Mouse (Mus musculus) embryonic facial prominence, embryonic 11.5 days (tissue): ENCODE measurements at regions not wholly inside any gene's neighbourhood (a gene's known extent, or its start where the extent isn't known, plus 50 kb on each side); places are given as distances from the start of the nearest gene placed in this dataset.

ENCODE experiments used
- ATAC-seq: fragments of 200-750 bp; cut with Nextera tagmentation; replicated peaks from 2 replicates; pipeline ENCODE4 v1.8.0; 2017; ENCODE audit warnings: low read depth; ENCODE audit not compliant: insufficient number of reproducible peaks, low FRiP score, low TSS enrichment
- DNase-seq: peaks from one replicate; pipeline ENCODE4 v3.0.0-alpha.2; 2015; ENCODE audit warnings: low spot score
- H3K27ac ChIP-seq: fragments of 300-500 bp; sonication (generic); replicated peaks from 2 replicates; pipeline ENCODE4 v1.5.1; 2014; ENCODE audit warnings: mild to moderate bottlenecking, low read depth, low read length, control low read depth
- H3K27me3 ChIP-seq: fragments of 300-500 bp; sonication (generic); 2 replicates; pipeline ENCODE4 v1.6.1; 2014; ENCODE audit warnings: mild to moderate bottlenecking, low read length, moderate library complexity, mixed read lengths; ENCODE audit not compliant: control insufficient read depth, insufficient read depth
- H3K36me3 ChIP-seq: fragments of 300-500 bp; sonication (generic); replicated peaks from 2 replicates; pipeline ENCODE4 v1.6.1; 2014; ENCODE audit warnings: low read depth, mild to moderate bottlenecking, low read length, moderate library complexity, mixed read lengths; ENCODE audit not compliant: control insufficient read depth, insufficient read depth
- H3K4me1 ChIP-seq: fragments of 300-500 bp; sonication (generic); 2 replicates; pipeline ENCODE4 v1.6.1; 2014; ENCODE audit warnings: low read length, mixed read lengths; ENCODE audit not compliant: control insufficient read depth, insufficient read depth
- H3K4me2 ChIP-seq: fragments of 300-500 bp; sonication (generic); 2 replicates; pipeline ENCODE4 v1.6.1; 2014; ENCODE audit warnings: low read depth, mild to moderate bottlenecking, control low read depth, low read length, moderate library complexity
- H3K4me3 ChIP-seq: fragments of 300-500 bp; sonication (generic); 2 replicates; pipeline ENCODE4 v1.5.1; 2014; ENCODE audit warnings: low read depth, low read length, control low read depth
- H3K9ac ChIP-seq: fragments of 300-500 bp; sonication (generic); replicated peaks from 2 replicates; pipeline ENCODE4 v1.6.1; 2014; ENCODE audit warnings: mild to moderate bottlenecking, control low read depth, low read length
- H3K9me3 ChIP-seq: fragments of 300-500 bp; sonication (generic); replicated peaks from 2 replicates; pipeline ENCODE4 v1.6.1; 2016; ENCODE audit warnings: mild to moderate bottlenecking, low read length, inconsistent platforms, mixed read lengths; ENCODE audit not compliant: control insufficient read depth
- WGBS: fragments of 180-500 bp; shearing (Covaris S2); extraction: QIAGEN DNeasy Blood & Tissue Kit; methylation state at CpG from one replicate; pipeline ENCODE4 v1.1.7; 2014; 5-methylcytosine and 5-hydroxymethylcytosine counted together

DNA sequence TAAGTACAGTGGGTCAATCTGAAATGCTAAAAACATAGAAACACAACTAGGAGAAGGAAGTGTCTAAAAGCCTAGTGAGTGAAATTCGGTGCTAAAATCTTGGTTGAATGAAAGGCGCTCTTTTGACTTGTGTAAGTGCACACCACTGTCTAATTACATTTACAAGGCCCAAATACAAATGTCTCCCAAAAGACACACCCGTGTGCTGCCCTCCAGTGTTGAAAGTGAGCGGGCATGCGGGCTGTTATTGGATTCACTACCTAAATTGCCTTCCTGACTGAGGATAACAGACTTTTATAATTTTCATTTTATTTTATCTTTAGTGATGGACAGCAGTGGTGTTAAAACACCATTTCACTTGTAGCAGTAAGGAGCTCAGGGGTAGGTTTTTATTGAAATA is 180.8 kb downstream of the Lrrn1 start:
- H3K27ac ChIP-seq: no peak overlapping the region
- H3K4me2 ChIP-seq: no peak overlapping the region
- no peaks in the 10 kb centered on the region for H3K36me3 ChIP-seq
- ATAC-seq (no peak), DNase-seq (peak; percentile 26)
- no peak overlapping the region for H3K4me3 ChIP-seq
- WGBS: 79% methylated on average over 5 of the region's 5 CpGs
- no peaks in the 10 kb centered on the region for H3K4me1 ChIP-seq
- no peak overlapping the region for H3K9ac ChIP-seq
- no peaks in the 10 kb centered on the region for H3K27me3 ChIP-seq
- H3K9me3 ChIP-seq: no peaks in the 10 kb centered on the region

DNA sequence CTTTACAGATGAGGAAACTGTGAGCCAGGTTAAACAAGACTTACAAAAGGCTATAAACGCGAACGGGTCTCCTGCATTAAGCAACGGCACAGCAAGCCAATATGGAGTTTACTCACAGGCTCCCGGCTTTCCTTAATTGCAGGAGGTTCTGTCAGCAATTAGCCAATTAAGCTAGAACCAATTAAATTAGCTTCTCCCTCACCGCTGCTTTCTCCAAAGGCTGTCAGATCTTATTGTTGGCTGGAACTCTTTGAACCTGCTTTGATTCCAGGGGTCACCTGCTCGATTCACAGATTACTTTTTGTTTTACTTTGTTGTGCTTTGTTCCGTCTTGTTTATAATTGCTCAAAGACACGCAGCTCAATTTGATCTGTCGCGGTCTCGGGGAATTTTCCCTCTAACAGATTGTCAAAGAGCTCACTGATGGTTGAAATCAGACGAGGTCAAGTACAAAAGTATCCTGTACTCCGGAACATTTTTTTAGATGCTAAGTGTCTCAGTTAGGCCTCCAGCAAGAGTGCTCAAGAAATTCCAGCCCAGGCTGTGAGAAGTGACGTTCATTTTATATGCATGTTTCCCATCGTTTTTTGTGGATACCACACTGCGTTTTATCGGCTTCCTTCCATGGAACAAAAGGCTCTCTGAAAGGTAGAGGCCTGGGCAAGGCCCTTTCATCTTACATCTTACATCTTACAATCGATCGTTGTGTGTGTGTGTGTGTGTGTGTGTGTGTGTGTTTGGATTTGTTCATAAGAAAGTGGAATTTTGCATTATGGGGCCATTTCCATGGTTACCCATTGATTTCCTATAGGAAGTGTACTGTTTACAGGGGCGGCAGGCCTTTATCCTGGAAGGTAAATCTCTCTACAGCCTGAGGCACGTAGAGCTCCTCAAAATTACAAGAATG is 181.9 kb downstream of the Lrrn1 start:
- no peak overlapping the region for H3K9ac ChIP-seq
- no peak overlapping the region for H3K27ac ChIP-seq
- no peaks in the 10 kb centered on the region for H3K4me1 ChIP-seq
- H3K4me2 ChIP-seq: no peak overlapping the region; the same call in 1 of the 2 replicates
- H3K36me3 ChIP-seq: no peaks in the 10 kb centered on the region
- 28% methylated on average over 22 of the region's 22 CpGs for WGBS
- ATAC-seq: no peak
- H3K27me3 ChIP-seq: no peaks in the 10 kb centered on the region
- peak; percentile 36 for DNase-seq
- H3K9me3 ChIP-seq: no peaks in the 10 kb centered on the region
- H3K4me3 ChIP-seq: no peak overlapping the region

- Histone ChIP-seq H3K36me3 (no peaks in the 10 kb centered on the region), H3K9ac (no peak overlapping the region), H3K27ac (no peak overlapping the region), H3K9me3 (no peaks in the 10 kb centered on the region), H3K4me1 (no peaks in the 10 kb centered on the region), H3K4me3 (no peak overlapping the region), H3K27me3 (no peaks in the 10 kb centered on the region), H3K4me2 (no peak overlapping the region)
- DNase-seq: no peak
- ATAC-seq: no peak
- WGBS: 32% methylated on average over 5 of the region's 6 CpGs
Measured at GRCm38 (mm10) chr6:107713051-107713450, 183.5 kb downstream of the Lrrn1 start.

DNA sequence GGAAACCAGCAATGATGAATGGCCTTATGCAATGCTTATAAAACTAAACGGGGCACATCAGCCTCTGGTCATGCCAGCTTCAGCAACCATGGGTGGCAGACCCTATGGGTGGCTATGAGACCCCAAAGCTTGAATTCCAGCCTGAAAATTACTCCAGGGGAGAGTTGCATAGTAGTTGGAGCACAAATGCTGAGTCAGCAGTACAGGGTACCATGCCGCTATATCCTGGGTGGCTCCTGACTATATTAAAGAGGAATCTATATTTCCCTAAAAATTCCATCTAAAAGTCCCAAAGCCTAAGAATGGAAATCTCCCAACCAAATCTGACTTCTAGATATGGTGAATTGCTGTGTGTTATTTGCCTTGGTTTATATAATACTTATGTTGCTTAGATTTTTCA is 187.6 kb downstream of the Lrrn1 start:
- ATAC-seq (no peak), DNase-seq (no peak)
- 95% methylated on average over 2 of the region's 2 CpGs for WGBS
- Histone ChIP-seq H3K36me3 (no peaks in the 10 kb centered on the region), H3K4me1 (no peaks in the 10 kb centered on the region), H3K9me3 (no peaks in the 10 kb centered on the region), H3K27me3 (no peaks in the 10 kb centered on the region), H3K27ac (no peak overlapping the region), H3K4me3 (no peak overlapping the region), H3K9ac (no peak overlapping the region), H3K4me2 (no peak overlapping the region)

- ATAC-seq (no peak), DNase-seq (no peak)
- Histone ChIP-seq H3K36me3 (no peaks in the 10 kb centered on the region), H3K4me1 (no peaks in the 10 kb centered on the region), H3K4me2 (no peak overlapping the region), H3K27me3 (no peaks in the 10 kb centered on the region), H3K27ac (no peak overlapping the region), H3K4me3 (no peak overlapping the region), H3K9me3 (no peaks in the 10 kb centered on the region), H3K9ac (no peak overlapping the region)
- WGBS: 74% methylated on average over 4 of the region's 4 CpGs
Measured at GRCm38 (mm10) chr6:107730294-107730693, 200.7 kb downstream of the Lrrn1 start.

- 83% methylated on average over 1 of the region's 1 CpGs for WGBS
- Histone ChIP-seq H3K27ac (no peak overlapping the region), H3K4me1 (no peaks in the 10 kb centered on the region), H3K36me3 (no peaks in the 10 kb centered on the region), H3K9me3 (no peaks in the 10 kb centered on the region), H3K9ac (no peak overlapping the region), H3K27me3 (no peaks in the 10 kb centered on the region), H3K4me2 (no peak overlapping the region), H3K4me3 (no peak overlapping the region)
- ATAC-seq: no peak
- DNase-seq: no peak
Measured at GRCm38 (mm10) chr6:107734773-107735172, 205.2 kb downstream of the Lrrn1 start.

DNA sequence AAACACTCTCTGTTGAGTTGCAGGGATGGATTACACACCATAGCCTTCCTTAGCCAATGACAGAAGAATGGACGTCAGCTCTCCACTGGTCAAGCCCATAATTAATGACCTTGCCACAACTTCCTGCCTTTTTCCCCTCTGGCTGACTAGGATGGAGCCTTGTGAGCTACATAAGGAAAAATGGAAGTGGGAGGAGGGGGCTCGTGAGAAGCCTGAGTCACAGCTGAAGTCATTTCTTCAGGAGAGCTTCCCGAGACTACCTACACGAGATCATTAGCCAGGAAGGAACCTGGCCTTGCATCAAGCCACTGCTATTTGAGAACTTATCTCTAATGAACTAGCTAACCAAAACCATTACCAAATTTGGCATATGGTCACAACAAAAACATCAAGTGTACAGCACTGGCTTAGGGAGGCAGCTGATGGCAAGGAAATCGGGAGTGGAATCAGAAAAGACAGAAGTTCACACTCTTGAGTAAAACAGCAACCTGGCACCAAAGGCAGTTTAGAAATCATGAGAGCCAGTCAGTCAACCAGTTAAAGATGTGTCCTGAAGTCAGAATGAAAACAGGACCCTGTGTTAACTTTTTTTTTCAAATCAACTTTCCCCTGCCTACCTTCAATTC is 219.7 kb downstream of the Lrrn1 start:
- Histone ChIP-seq H3K4me1 (no peaks in the 10 kb centered on the region), H3K36me3 (no peaks in the 10 kb centered on the region), H3K27ac (no peak overlapping the region), H3K4me2 (no peak overlapping the region), H3K9me3 (no peaks in the 10 kb centered on the region), H3K9ac (no peak overlapping the region), H3K4me3 (no peak overlapping the region), H3K27me3 (no peaks in the 10 kb centered on the region)
- ATAC-seq (no peak), DNase-seq (no peak)
- WGBS: 74% methylated on average over 5 of the region's 5 CpGs

- no peak overlapping the region for H3K27ac ChIP-seq
- WGBS: 81% methylated on average over 2 of the region's 2 CpGs
- ATAC-seq (no peak), DNase-seq (no peak)
- H3K36me3 ChIP-seq: no peaks in the 10 kb centered on the region
- H3K27me3 ChIP-seq: no peaks in the 10 kb centered on the region
- no peak overlapping the region for H3K4me2 ChIP-seq
- H3K4me3 ChIP-seq: no peak overlapping the region
- H3K9ac ChIP-seq: no peak overlapping the region
- no peaks in the 10 kb centered on the region for H3K9me3 ChIP-seq
- no peaks in the 10 kb centered on the region for H3K4me1 ChIP-seq
Measured at GRCm38 (mm10) chr6:107749794-107750193, 220.2 kb downstream of the Lrrn1 start.
